Mouse (Mus musculus): ENCODE data around the gene Tmem179. TPM values are rescaled to one million over a fixed set of nuclear protein-coding genes. Genes with fewer than 3 reads are reported as not detected.

Gene Tmem179
- 1.1 TPM for polyA plus RNA-seq (2012; fragmentation: generic; extraction: Trizol)
- long read RNA-seq, experiment 1: 0 reads
- long read RNA-seq, experiment 2, partial matches to known transcripts: 0 of 4 reads
- long read RNA-seq, experiment 2, other reads (novel, unspliced or antisense): 0 of 4 reads

GRCm38 (mm10) chr12:112516697-112517337 is at the start of gene Tmem179:
Gene Tmem179 (minus strand): TSS chr12:112516747.
- Histone ChIP-seq H3K27me3 (ENCODE audit: control insufficient read depth, insufficient read depth, insufficient read length) (no peaks in the 10 kb centered on the region), H3ac (ENCODE audit: control insufficient read depth, insufficient read length, low read depth) (no peak within 1 kb of the TSS), H3K79me3 (ENCODE audit: low read depth) (no peaks in the 10 kb centered on the region), H3K79me2 (ENCODE audit: control insufficient read depth, insufficient read depth) (no peaks in the 10 kb centered on the region), H3K4me3 (ENCODE audit: insufficient read depth, poor library complexity, severe bottlenecking) (no peak within 1 kb of the TSS), H3K36me3 (ENCODE audit: control insufficient read depth, insufficient read depth) (no peaks in the 10 kb centered on the region)
- no peak for TF ChIP-seq CTCF (IDR thresholded peaks at IDR 0.05; ENCODE audit: control insufficient read depth, insufficient read depth, insufficient read length)
- peak; percentile 89 for TF ChIP-seq USF1 (IDR thresholded peaks at IDR 0.05; ENCODE audit: low read depth)
- TF ChIP-seq FOSL1 (IDR thresholded peaks at IDR 0.05; ENCODE audit: insufficient read depth, low read length, poor library complexity, severe bottlenecking): peak; percentile 33
- TF ChIP-seq CEBPB (IDR thresholded peaks at IDR 0.05; ENCODE audit: low read depth): peak; percentile 7
- TF ChIP-seq MYOD1 (IDR thresholded peaks at IDR 0.05; ENCODE audit: control insufficient read depth, insufficient read length, low read depth): no peak
- TF ChIP-seq MAX (IDR thresholded peaks at IDR 0.05): peak; percentile 61
- no peak for TF ChIP-seq MYOG (IDR thresholded peaks at IDR 0.05; ENCODE audit: control insufficient read depth, extremely low read depth, insufficient read length)

GRCm38 (mm10) chr12:112563011-112563410 is 46.5 kb upstream of the Tmem179 start:
- H3K79me2 ChIP-seq (ENCODE audit: control insufficient read depth, insufficient read depth): no peaks in the 10 kb centered on the region

GRCm38 (mm10) chr12:112562462-112562861 is 45.9 kb upstream of the Tmem179 start:
- no peaks in the 10 kb centered on the region for H3K27me3 ChIP-seq (ENCODE audit: control insufficient read depth, insufficient read depth, insufficient read length)
- H3K79me2 ChIP-seq (ENCODE audit: control insufficient read depth, insufficient read depth): no peaks in the 10 kb centered on the region
- no peak for TF ChIP-seq MYOD1 (IDR thresholded peaks at IDR 0.05; ENCODE audit: control insufficient read depth, insufficient read length, low read depth)
- TF ChIP-seq MYOG (IDR thresholded peaks at IDR 0.05; ENCODE audit: control insufficient read depth, extremely low read depth, insufficient read length): no peak
- TF ChIP-seq USF1 (IDR thresholded peaks at IDR 0.05; ENCODE audit: low read depth): no peak
- TF ChIP-seq CEBPB (IDR thresholded peaks at IDR 0.05; ENCODE audit: low read depth): no peak
- no peak for TF ChIP-seq MAX (IDR thresholded peaks at IDR 0.05)
- TF ChIP-seq CTCF (IDR thresholded peaks at IDR 0.05; ENCODE audit: control insufficient read depth, insufficient read depth, insufficient read length): no peak
- TF ChIP-seq FOSL1 (IDR thresholded peaks at IDR 0.05; ENCODE audit: insufficient read depth, low read length, poor library complexity, severe bottlenecking): no peak
- no peaks in the 10 kb centered on the region for H3K36me3 ChIP-seq (ENCODE audit: control insufficient read depth, insufficient read depth)
- no peak overlapping the region for H3K4me3 ChIP-seq (ENCODE audit: insufficient read depth, poor library complexity, severe bottlenecking)
- H3ac ChIP-seq (ENCODE audit: control insufficient read depth, insufficient read length, low read depth): no peak overlapping the region
- no peaks in the 10 kb centered on the region for H3K79me3 ChIP-seq (ENCODE audit: low read depth)

More at GRCm38 (mm10) chr12:112563011-112563410, 46.5 kb upstream of the Tmem179 start:
- TF ChIP-seq MAX (IDR thresholded peaks at IDR 0.05): no peak
- no peak for TF ChIP-seq USF1 (IDR thresholded peaks at IDR 0.05; ENCODE audit: low read depth)
- TF ChIP-seq CEBPB (IDR thresholded peaks at IDR 0.05; ENCODE audit: low read depth): no peak
- TF ChIP-seq FOSL1 (IDR thresholded peaks at IDR 0.05; ENCODE audit: insufficient read depth, low read length, poor library complexity, severe bottlenecking): no peak
- TF ChIP-seq MYOD1 (IDR thresholded peaks at IDR 0.05; ENCODE audit: control insufficient read depth, insufficient read length, low read depth): no peak
- no peak for TF ChIP-seq MYOG (IDR thresholded peaks at IDR 0.05; ENCODE audit: control insufficient read depth, extremely low read depth, insufficient read length)
- TF ChIP-seq CTCF (IDR thresholded peaks at IDR 0.05; ENCODE audit: control insufficient read depth, insufficient read depth, insufficient read length): no peak
- no peak overlapping the region for H3K4me3 ChIP-seq (ENCODE audit: insufficient read depth, poor library complexity, severe bottlenecking)
- no peak overlapping the region for H3ac ChIP-seq (ENCODE audit: control insufficient read depth, insufficient read length, low read depth)
- no peaks in the 10 kb centered on the region for H3K36me3 ChIP-seq (ENCODE audit: control insufficient read depth, insufficient read depth)
- H3K79me3 ChIP-seq (ENCODE audit: low read depth): no peaks in the 10 kb centered on the region
- H3K27me3 ChIP-seq (ENCODE audit: control insufficient read depth, insufficient read depth, insufficient read length): no peaks in the 10 kb centered on the region

- no peak overlapping the region for H3ac ChIP-seq (ENCODE audit: control insufficient read depth, insufficient read length, low read depth)
- H3K79me3 ChIP-seq (ENCODE audit: low read depth): no peaks in the 10 kb centered on the region
- H3K79me2 ChIP-seq (ENCODE audit: control insufficient read depth, insufficient read depth): no peaks in the 10 kb centered on the region
- no peaks in the 10 kb centered on the region for H3K27me3 ChIP-seq (ENCODE audit: control insufficient read depth, insufficient read depth, insufficient read length)
- H3K36me3 ChIP-seq (ENCODE audit: control insufficient read depth, insufficient read depth): no peaks in the 10 kb centered on the region
- TF ChIP-seq FOSL1 (IDR thresholded peaks at IDR 0.05; ENCODE audit: insufficient read depth, low read length, poor library complexity, severe bottlenecking) (no peak), MYOD1 (IDR thresholded peaks at IDR 0.05; ENCODE audit: control insufficient read depth, insufficient read length, low read depth) (no peak), CEBPB (IDR thresholded peaks at IDR 0.05; ENCODE audit: low read depth) (no peak), CTCF (IDR thresholded peaks at IDR 0.05; ENCODE audit: control insufficient read depth, insufficient read depth, insufficient read length) (no peak), USF1 (IDR thresholded peaks at IDR 0.05; ENCODE audit: low read depth) (no peak), MAX (IDR thresholded peaks at IDR 0.05) (no peak)
- H3K4me3 ChIP-seq (ENCODE audit: insufficient read depth, poor library complexity, severe bottlenecking): no peak overlapping the region
Measured at GRCm38 (mm10) chr12:112561163-112561562, 44.6 kb upstream of the Tmem179 start.

GRCm38 (mm10) chr12:112560176-112560797 is 43.7 kb upstream of the Tmem179 start:
- no peak overlapping the region for H3K4me3 ChIP-seq (ENCODE audit: insufficient read depth, poor library complexity, severe bottlenecking)
- no peak for TF ChIP-seq MAX (IDR thresholded peaks at IDR 0.05)
- TF ChIP-seq FOSL1 (IDR thresholded peaks at IDR 0.05; ENCODE audit: insufficient read depth, low read length, poor library complexity, severe bottlenecking): no peak
- no peak for TF ChIP-seq MYOD1 (IDR thresholded peaks at IDR 0.05; ENCODE audit: control insufficient read depth, insufficient read length, low read depth)
- TF ChIP-seq MYOG (IDR thresholded peaks at IDR 0.05; ENCODE audit: control insufficient read depth, extremely low read depth, insufficient read length): no peak
- no peak for TF ChIP-seq CTCF (IDR thresholded peaks at IDR 0.05; ENCODE audit: control insufficient read depth, insufficient read depth, insufficient read length)
- TF ChIP-seq CEBPB (IDR thresholded peaks at IDR 0.05; ENCODE audit: low read depth): no peak
- TF ChIP-seq USF1 (IDR thresholded peaks at IDR 0.05; ENCODE audit: low read depth): no peak

More at GRCm38 (mm10) chr12:112560176-112560797, 43.7 kb upstream of the Tmem179 start:
- Histone ChIP-seq H3K27me3 (ENCODE audit: control insufficient read depth, insufficient read depth, insufficient read length) (no peaks in the 10 kb centered on the region), H3K79me3 (ENCODE audit: low read depth) (no peaks in the 10 kb centered on the region), H3K79me2 (ENCODE audit: control insufficient read depth, insufficient read depth) (no peaks in the 10 kb centered on the region), H3ac (ENCODE audit: control insufficient read depth, insufficient read length, low read depth) (no peak overlapping the region), H3K36me3 (ENCODE audit: control insufficient read depth, insufficient read depth) (no peaks in the 10 kb centered on the region)
